Mouse (Mus musculus) natural killer cell, adult 2 months (primary cell): ENCODE data around the gene Lrmp.
"Not testable (repeated sequence)": the region's sequence is repeated elsewhere in the genome, so short reads cannot be mapped to it uniquely, and the experiment has no call there.

Source experiments
- DNase-seq, 2 experiments: peaks; one replicate each; pipeline ENCODE4 v3.0.0; 2022; ENCODE audit warnings: low spot score in 2 of 2

Gene Lrmp

GRCm38 (mm10) chr6:145115476-145116097, at the start of gene Lrmp:
TSS of gene Lrmp (plus strand) at chr6:145115653.
- peak; percentile 75 to 79 for DNase-seq

GRCm38 (mm10) chr6:145066416-145066815, 49.0 kb upstream of the Lrmp start:
- no peak for DNase-seq

- DNase-seq: no peak
Measured at GRCm38 (mm10) chr6:145067679-145068078, 47.8 kb upstream of the Lrmp start.

GRCm38 (mm10) chr6:145069397-145069796, 46.1 kb upstream of the Lrmp start:
- DNase-seq: no peak

GRCm38 (mm10) chr6:145069921-145070320, 45.5 kb upstream of the Lrmp start:
- DNase-seq: no peak

GRCm38 (mm10) chr6:145074461-145074860, 41.0 kb upstream of the Lrmp start:
- no peak for DNase-seq

- DNase-seq: no peak
Measured at GRCm38 (mm10) chr6:145075088-145075547, 40.3 kb upstream of the Lrmp start.

- DNase-seq: peak in 1 of 2 experiments; percentile 18
Measured at GRCm38 (mm10) chr6:145075548-145076224, 39.8 kb upstream of the Lrmp start, which contains the start of gene Bcat1. TSS of gene Bcat1 (minus strand) at chr6:145076184.

- no peak for DNase-seq
Measured at GRCm38 (mm10) chr6:145076286-145076685, 39.2 kb upstream of the Lrmp start.

GRCm38 (mm10) chr6:145079087-145079759, 36.2 kb upstream of the Lrmp start:
- DNase-seq: no peak

GRCm38 (mm10) chr6:145081721-145082120, 33.7 kb upstream of the Lrmp start:
- no peak for DNase-seq

GRCm38 (mm10) chr6:145084343-145085117, 30.9 kb upstream of the Lrmp start:
- no peak for DNase-seq

GRCm38 (mm10) chr6:145088451-145089113, 26.9 kb upstream of the Lrmp start:
- DNase-seq: no peak

GRCm38 (mm10) chr6:145089373-145089772, 26.1 kb upstream of the Lrmp start:
- DNase-seq: no peak

GRCm38 (mm10) chr6:145090201-145090863, 25.1 kb upstream of the Lrmp start:
- DNase-seq: no peak

GRCm38 (mm10) chr6:145090928-145091327, 24.5 kb upstream of the Lrmp start:
- DNase-seq: no peak

GRCm38 (mm10) chr6:145091998-145092397, 23.5 kb upstream of the Lrmp start:
- DNase-seq: no peak

GRCm38 (mm10) chr6:145093038-145093622, 22.3 kb upstream of the Lrmp start:
- DNase-seq: not testable (repeated sequence)

GRCm38 (mm10) chr6:145094431-145094830, 21.0 kb upstream of the Lrmp start:
- DNase-seq: no peak

- peak; percentile 52 to 59 for DNase-seq
Measured at GRCm38 (mm10) chr6:145100923-145101322, 14.5 kb upstream of the Lrmp start.
